Mouse (Mus musculus) lung, postnatal 10 days (tissue): ENCODE measurements at regions not wholly inside any gene's neighbourhood (a gene's known extent, or its start where the extent isn't known, plus 50 kb on each side); places are given as distances from the start of the nearest gene placed in this dataset.
A peak's percentile ranks its signal among the peaks of the same experiment; 100 is the strongest.

ENCODE experiments used
- DNase-seq: peaks from one replicate; pipeline ENCODE4 v3.0.0; 2021

- no peak for DNase-seq
Observed at GRCm38 (mm10) chr6:147833501-147833900, 213.6 kb upstream of the Far2 start.

DNA sequence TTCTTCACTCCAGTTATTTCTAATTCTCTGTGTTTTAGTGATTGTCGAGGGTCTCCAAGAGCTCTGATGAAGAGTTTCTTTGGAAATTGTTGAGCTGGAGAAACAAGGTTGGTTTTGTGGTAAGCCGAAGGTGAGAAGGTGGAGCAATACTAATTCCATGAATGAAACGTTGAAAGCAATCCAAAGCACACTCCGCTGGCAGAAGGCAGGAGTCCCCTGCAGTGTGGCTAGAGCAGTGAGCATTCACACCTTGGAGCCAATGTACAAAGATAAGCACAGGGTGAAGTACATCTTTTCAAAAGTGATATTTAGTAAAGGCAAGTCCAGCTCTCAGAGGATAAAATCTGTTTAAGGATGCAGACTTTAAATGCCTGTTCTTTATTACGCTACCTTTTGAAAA is 208.2 kb upstream of the Far2 start:
- DNase-seq, result no peak

DNA sequence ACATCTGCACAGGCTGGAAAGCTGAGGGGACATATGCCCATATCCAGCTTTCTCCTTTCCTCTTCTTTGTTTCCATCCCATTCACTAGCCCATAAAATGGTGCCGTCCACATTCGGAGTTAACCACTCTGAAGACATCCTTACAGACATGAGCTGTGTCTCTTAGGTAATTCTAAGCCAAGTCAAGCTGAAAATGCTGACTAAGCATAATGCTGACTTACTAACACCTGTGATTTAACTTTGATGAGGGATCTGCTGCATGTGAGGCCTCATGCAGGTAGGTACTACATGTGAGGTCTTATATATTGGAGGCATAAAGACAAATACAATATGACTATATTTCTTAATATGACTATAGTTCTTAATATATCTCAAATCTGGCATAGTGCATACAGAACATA is 197.1 kb upstream of the Far2 start:
- DNase-seq, result no peak

GRCm38 (mm10) chr6:147861116-147861515 is 185.9 kb upstream of the Far2 start:
- DNase-seq, result no peak

GRCm38 (mm10) chr6:147871033-147871432 is 176.0 kb upstream of the Far2 start:
- DNase-seq, result no peak

DNA sequence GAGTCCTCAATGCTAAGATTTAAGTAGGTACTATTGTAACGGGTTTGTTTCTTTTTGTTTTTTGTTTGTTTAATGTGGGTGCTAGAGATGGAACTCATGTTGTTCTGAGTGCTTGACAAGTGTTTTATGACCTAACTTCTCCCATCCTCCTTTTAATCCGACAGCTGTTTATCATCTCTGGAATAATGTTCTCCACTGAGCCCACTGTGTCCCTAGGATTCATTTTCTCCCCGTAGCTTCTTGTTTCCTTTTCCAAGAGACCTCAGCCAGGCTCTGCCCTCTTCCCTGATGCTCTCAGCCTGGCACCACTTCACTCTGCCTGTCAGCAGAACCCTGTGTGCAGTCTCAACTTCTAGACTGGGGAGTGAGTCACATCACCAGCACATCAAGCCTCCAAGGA is 173.9 kb upstream of the Far2 start:
- DNase-seq, result peak; percentile 20

GRCm38 (mm10) chr6:147878485-147878884 is 168.6 kb upstream of the Far2 start:
- DNase-seq, result no peak

DNA sequence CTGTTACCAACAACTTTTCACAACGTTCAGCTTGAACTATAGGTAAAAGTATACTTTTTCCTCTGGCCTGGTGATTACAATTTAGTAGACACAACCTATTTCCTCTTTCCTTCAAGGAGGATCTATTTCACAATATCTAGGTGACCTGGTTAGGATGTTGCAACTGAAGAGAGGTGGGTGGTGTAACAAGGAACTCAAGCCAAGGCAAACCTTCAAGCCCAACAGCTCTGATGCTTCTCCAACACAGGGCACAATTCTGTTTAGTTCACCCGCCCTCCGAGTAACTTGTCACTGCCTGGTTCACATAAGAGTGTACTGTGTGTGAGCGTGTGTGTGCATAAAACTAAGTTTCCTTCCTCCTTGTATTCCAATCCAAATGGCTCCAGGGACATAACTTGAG is 161.2 kb upstream of the Far2 start:
- DNase-seq, result peak; percentile 2

DNA sequence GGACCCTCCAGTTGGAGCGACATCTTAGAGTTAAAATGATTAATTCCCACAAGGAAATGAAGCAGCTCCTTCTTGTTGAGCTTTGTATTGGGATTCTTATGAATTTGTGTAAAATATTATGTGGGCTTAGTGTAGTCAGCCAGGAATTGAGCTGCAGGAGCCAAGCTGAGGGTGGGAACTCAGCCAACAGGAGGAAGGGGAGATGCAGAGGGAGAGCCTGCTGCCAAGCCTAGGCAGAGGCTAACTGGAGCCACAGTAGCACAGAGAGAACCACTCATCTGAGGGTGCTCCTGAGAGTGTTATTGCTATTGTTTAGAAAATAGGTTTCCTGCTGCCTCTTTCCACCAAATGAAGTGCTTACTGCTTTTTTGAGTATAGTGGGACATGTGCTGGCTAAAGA is 127.4 kb upstream of the Far2 start:
- peak; percentile 25 for DNase-seq

DNA sequence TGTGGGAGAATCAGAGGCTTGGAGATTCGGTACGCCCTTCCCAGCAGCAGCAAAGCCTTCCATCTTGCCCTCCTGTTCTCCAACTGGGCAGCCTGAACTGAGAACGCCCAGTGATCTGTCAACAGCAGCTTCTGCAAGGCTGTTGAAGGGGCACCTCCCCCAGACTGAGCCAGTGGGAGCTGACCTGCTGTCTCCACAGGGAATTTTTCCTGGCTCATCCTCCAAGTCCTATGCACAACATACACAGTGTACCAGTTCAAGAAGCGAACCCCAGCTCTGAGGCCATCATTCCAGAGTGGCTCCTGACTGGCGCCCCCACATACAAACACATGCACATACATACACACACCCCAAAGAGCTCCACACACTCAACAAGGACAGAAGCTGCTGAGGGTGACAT is 126.0 kb upstream of the Far2 start:
- peak; percentile 9 for DNase-seq

DNA sequence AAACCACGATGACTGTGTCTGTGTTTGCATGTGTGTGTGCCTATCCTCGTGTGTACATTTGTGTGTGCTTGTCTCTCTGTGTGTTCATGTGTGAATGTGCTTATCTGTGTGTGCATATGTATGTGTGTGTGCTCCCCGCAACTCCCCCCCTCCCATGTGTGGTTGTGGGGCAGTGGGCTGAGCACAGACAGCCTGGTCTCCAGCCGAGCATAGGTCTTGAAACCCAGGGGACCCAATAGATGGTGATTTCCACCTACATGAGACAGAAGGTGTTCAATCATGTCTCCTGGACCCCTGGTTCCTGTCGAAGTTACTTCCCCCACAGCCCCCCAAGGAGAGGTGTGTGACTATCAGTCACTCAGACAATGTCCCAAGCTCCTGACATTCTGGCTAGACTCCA is 124.6 kb upstream of the Far2 start:
- DNase-seq, result no peak

DNA sequence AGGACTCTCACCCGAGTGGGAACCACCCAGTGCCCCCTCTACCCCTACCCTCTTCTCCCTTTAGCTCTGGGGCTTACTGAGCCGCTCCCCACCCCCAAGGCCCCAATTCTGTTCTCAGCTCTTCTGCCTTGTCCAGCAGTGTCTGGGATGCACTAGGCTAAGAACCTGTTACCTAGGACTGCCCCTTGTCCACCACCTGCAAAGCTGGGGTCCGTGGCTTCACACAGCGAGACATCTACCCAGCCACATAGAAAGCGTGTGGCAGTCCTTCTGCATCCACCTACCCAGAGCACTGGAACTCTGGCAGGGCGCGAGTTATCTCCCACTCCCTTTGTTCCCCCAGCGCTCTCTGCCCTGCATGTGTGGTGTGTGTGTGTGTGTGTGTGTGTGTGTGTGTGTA is 123.8 kb upstream of the Far2 start:
- no peak for DNase-seq

- DNase-seq, result no peak
Observed at GRCm38 (mm10) chr6:147928951-147929350, 118.1 kb upstream of the Far2 start.

DNA sequence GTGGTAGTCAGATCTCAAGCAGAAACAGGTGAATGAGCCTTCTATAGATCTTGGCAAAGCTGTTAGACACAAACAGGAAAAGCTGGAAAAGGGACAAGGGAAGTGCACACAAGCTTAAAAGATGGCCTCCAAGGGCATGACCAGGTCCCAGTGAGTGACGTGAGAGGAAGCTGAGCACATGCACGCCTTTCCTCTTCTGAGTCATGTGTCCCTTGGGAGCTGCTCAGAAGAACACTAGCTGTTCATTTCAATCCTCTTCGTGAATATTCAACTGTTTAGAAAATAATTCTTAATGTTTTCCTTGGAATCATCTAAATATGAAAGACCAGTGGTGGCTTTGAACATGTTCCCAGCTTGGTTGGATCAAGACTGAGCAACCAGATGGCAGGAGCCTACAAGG is 103.0 kb upstream of the Far2 start:
- no peak for DNase-seq

GRCm38 (mm10) chr6:147944940-147945676 is 102.0 kb upstream of the Far2 start:
- peak; percentile 24 for DNase-seq

- DNase-seq, result no peak
Observed at GRCm38 (mm10) chr6:147947997-147948396, 99.1 kb upstream of the Far2 start.

DNA sequence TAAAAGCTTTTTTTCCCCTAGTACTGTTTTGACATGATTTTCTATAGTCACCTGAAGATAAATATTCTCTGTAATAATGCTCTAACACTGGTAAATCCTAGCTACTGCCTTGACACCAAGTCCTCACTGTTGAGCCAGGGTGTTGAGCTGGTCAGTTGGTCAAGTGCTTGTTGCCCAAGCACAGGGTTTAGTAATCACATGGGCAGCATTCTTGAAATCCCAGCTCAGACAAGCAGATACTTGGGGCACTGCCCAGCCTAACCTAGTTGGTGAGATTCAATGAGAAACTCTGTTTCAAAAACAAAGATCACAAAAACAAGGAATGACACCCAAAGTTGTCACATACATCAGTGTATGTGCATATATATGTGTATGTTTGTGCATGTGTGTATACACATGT is 95.4 kb upstream of the Far2 start:
- peak; percentile 35 for DNase-seq

GRCm38 (mm10) chr6:147953058-147953679 is 93.9 kb upstream of the Far2 start:
- peak; percentile 20 for DNase-seq

DNA sequence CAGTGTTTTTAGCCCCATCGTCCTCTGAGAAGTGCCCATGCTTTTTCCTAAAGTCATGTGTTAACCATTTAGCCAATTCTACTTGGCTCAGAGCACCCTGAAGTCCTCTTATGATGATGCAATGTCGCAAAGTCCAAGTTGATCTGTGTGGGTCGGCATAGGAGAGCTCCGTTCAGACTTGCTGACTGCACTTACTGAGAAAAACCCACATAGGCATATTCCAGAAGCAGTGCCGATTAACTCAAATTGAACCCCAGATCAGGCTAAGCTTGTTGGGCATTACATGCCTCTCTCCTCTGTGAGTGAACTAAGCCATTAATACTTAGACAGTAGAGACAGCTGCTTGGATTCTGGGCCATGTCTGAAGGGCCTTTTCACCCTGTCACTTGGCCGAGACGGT is 93.3 kb upstream of the Far2 start:
- no peak for DNase-seq

DNA sequence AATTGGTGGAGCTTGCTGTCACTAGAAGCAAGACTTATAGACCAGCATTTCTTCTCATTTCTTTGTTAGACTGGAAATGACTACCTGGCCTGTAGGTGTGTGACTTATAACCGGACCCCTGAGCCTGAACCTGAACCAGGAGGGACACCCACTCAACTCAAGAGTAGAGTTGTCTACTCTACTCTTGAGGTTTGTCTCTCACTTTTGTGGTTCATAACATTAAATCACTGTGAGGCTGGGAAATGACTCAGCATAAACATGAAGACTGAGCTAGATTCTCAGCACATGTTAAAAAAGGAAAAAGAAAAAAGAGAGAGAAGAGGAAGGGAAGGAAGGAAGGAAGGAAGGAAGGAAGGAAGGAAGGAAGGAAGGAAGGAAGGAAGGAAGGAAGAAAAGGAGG is 92.8 kb upstream of the Far2 start:
- no peak for DNase-seq

DNA sequence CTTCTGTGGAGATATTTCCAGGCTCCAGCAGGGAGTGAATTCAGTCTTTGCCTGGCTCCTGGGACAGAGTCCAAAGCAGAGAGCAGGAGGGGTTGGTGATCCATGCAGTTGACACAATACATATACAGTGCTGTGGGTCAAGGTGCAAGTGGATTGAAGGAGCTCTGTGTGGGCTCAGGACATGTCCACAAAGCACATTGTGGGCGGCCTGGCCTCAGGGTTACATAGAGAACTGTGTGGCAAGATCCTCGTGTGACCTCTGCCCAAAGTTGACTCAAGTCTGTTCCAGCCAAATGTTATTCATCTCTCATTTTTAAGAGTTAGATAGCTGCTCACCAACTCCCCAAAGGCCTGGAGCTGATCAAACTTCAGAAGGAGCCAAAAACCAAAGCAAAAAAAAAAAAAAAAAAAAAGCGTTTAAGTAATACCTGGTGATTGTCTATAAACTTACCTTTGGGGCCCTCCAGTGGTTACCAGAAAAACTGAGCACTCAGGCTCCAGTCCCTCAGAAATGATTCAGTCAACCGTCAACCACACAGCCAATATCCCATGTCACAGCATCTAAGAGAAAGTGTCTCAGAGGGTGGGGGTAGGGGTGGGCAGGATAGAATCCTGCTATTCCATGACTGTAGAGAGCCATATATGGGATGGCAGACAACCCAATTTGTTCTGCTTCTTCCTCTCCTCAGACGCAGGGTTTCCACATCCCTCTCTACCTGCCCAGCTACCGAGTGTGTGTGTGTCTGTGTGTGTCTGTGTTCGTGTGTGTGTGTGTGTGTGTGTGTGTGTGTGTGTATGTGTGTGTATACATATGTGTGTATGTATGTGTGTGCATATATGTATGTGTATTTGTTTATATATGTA is 91.9 kb upstream of the Far2 start:
- DNase-seq, result no peak

GRCm38 (mm10) chr6:147964739-147965138 is 82.3 kb upstream of the Far2 start:
- no peak for DNase-seq

DNA sequence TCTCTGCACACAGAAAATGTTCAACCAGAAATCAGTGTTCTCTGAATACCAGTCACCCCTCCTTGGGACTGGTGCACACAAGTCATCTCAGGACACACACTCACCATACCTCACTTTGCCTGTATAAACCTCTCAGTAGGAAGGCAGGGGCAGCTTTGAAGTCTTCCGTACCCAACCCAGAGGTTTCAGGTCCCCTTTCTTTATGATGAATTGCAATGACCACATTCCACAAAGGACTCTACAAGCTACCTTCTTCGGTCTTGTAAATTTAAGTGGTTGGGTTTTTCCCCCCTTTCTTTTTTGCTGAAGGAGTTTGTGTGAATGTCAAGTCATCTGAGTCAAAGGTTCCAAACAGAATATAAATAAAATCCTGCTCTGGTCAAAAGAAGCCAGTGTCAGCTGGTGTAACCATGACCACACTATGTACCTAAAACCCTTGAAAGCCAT is 76.9 kb upstream of the Far2 start:
- DNase-seq, result no peak

- no peak for DNase-seq
Observed at GRCm38 (mm10) chr6:147972552-147972951, 74.5 kb upstream of the Far2 start.
